Mouse (Mus musculus) embryonic facial prominence, embryonic 15.5 days (tissue): ENCODE measurements around the gene Aldob. TPM values are rescaled to one million over a fixed set of nuclear protein-coding genes. Genes with fewer than 3 reads are reported as not detected.

ENCODE experiments used
- polyA plus RNA-seq: library from polyadenylated mRNA; unstranded; fragments of >200 nt; fragmentation: Nextera tagmentation; extraction: Ambion mirVana; gene quantifications from 2 replicates; pipeline ENCODE4 v1.2.1, GENCODE M21; 2015

Aldob gene
- polyA plus RNA-seq, 1 experiment from 2014 or later: 0.23 TPM

Other genes with a start within 250 kb of the Aldob start
- not detected in 2 replicates for gene Acnat2, start 141.4 kb downstream of the Aldob start, polyA plus RNA-seq
- 0.15 and 0.45 TPM in 2 replicates for gene Acnat1, start 75.6 kb downstream of the Aldob start, polyA plus RNA-seq
- 0.22 TPM in 1 of 2 replicates, not detected in the other for gene Baat, start 43.0 kb downstream of the Aldob start, polyA plus RNA-seq
- gene Mrpl50, start 28.5 kb downstream of the Aldob start, polyA plus RNA-seq: 66.4 and 68.9 TPM in 2 replicates
- gene Zfp189, start 28.4 kb downstream of the Aldob start, polyA plus RNA-seq: 7.5 TPM in 2 replicates
- 35.7 and 39.3 TPM in 2 replicates for gene Tmem246, start 48.3 kb upstream of the Aldob start, polyA plus RNA-seq
- gene Rnf20, start 82.5 kb upstream of the Aldob start, polyA plus RNA-seq: 37.7 and 43.1 TPM in 2 replicates
- 0.05 and 0.07 TPM in 2 replicates for gene Ppp3r2, start 132.5 kb upstream of the Aldob start, polyA plus RNA-seq